Mouse (Mus musculus): ENCODE data around the gene Hoxa10. TPM values are rescaled to one million over a fixed set of nuclear protein-coding genes. Genes with fewer than 3 reads are reported as not detected.

The Hoxa10 gene
- total and polyA plus RNA-seq, 2 experiments from 2014 or later: 5.0 TPM; not detected in 1

GRCm38 (mm10) chr6:52208072-52208867, 32.4 kb downstream of the Hoxa10 start, which contains the start of gene Hoxa6:
Gene Hoxa6, minus strand, starts transcription at chr6:52208722.
- H3K36me3 ChIP-seq (replicated peaks; ENCODE audit: control insufficient read depth, insufficient read depth, low read length): no peaks in the 10 kb centered on the region
- H3K9ac ChIP-seq (replicated peaks; ENCODE audit: low read depth, low read length): no peak within 1 kb of the TSS
- ATAC-seq (ENCODE audit: insufficient read depth, low read depth) (no peak), DNase-seq (ENCODE audit: low spot score) (no peak)
- no peaks in the 10 kb centered on the region for H3K9me3 ChIP-seq (replicated peaks; ENCODE audit: control insufficient read depth, low read length)
- peak within 1 kb of the TSS; percentile 49 for H3K4me2 ChIP-seq (ENCODE audit: low read depth, low read length)
- 3% methylated on average over 47 of the region's 47 CpGs for WGBS
- TF ChIP-seq EP300 (IDR thresholded peaks at IDR 0.05; ENCODE audit: low read depth) (no peak), CTCF (IDR thresholded peaks at IDR 0.05; ENCODE audit: low read depth) (no peak)
- H3K27me3 ChIP-seq (ENCODE audit: control insufficient read depth, insufficient read depth, low read length): peaks cover 99% of the 10 kb centered on the region
- H3K4me3 ChIP-seq (ENCODE audit: low read depth, low read length): peak within 1 kb of the TSS; percentile 33
- H3K27ac ChIP-seq (ENCODE audit: low read depth): no peak within 1 kb of the TSS
- no peaks in the 10 kb centered on the region for H3K4me1 ChIP-seq (ENCODE audit: control insufficient read depth, insufficient read depth)

- Histone ChIP-seq H3K27me3 (ENCODE audit: control insufficient read depth, insufficient read depth, low read length) (peaks cover 99% of the 10 kb centered on the region), H3K9me3 (replicated peaks; ENCODE audit: control insufficient read depth, low read length) (no peaks in the 10 kb centered on the region), H3K27ac (ENCODE audit: low read depth) (no peak overlapping the region), H3K4me3 (ENCODE audit: low read depth, low read length) (no peak overlapping the region), H3K4me2 (ENCODE audit: low read depth, low read length) (no peak overlapping the region), H3K4me1 (ENCODE audit: control insufficient read depth, insufficient read depth) (no peaks in the 10 kb centered on the region), H3K9ac (replicated peaks; ENCODE audit: low read depth, low read length) (no peak overlapping the region), H3K36me3 (replicated peaks; ENCODE audit: control insufficient read depth, insufficient read depth, low read length) (no peaks in the 10 kb centered on the region)
- no peak for TF ChIP-seq CTCF (IDR thresholded peaks at IDR 0.05; ENCODE audit: low read depth)
- no peak for DNase-seq (ENCODE audit: low spot score)
- ATAC-seq (ENCODE audit: insufficient read depth, low read depth): no peak
These were observed 33.0 kb downstream of the Hoxa10 start for GRCm38 (mm10) chr6:52207684-52207976.

- no peak overlapping the region for H3K9ac ChIP-seq (replicated peaks; ENCODE audit: low read depth, low read length)
- no peaks in the 10 kb centered on the region for H3K9me3 ChIP-seq (replicated peaks; ENCODE audit: control insufficient read depth, low read length)
- 13% methylated on average over 4 of the region's 4 CpGs for whole genome bisulfite sequencing
- DNase-seq (ENCODE audit: low spot score) (no peak), ATAC-seq (ENCODE audit: insufficient read depth, low read depth) (no peak)
- H3K27me3 ChIP-seq (ENCODE audit: control insufficient read depth, insufficient read depth, low read length): peaks cover 99% of the 10 kb centered on the region
- no peaks in the 10 kb centered on the region for H3K4me1 ChIP-seq (ENCODE audit: control insufficient read depth, insufficient read depth)
- H3K27ac ChIP-seq (ENCODE audit: low read depth): no peak overlapping the region
- TF ChIP-seq CTCF (IDR thresholded peaks at IDR 0.05; ENCODE audit: low read depth): no peak
- TF ChIP-seq EP300 (IDR thresholded peaks at IDR 0.05; ENCODE audit: low read depth): no peak
- no peak overlapping the region for H3K4me2 ChIP-seq (ENCODE audit: low read depth, low read length)
- no peaks in the 10 kb centered on the region for H3K36me3 ChIP-seq (replicated peaks; ENCODE audit: control insufficient read depth, insufficient read depth, low read length)
- H3K4me3 ChIP-seq (ENCODE audit: low read depth, low read length): no peak overlapping the region
These were observed 33.6 kb downstream of the Hoxa10 start for GRCm38 (mm10) chr6:52206882-52207683.

GRCm38 (mm10) chr6:52205638-52206621, 34.7 kb downstream of the Hoxa10 start:
- Histone ChIP-seq H3K4me2 (ENCODE audit: low read depth, low read length) (no peak overlapping the region), H3K36me3 (replicated peaks; ENCODE audit: control insufficient read depth, insufficient read depth, low read length) (no peaks in the 10 kb centered on the region), H3K4me1 (ENCODE audit: control insufficient read depth, insufficient read depth) (no peaks in the 10 kb centered on the region), H3K9me3 (replicated peaks; ENCODE audit: control insufficient read depth, low read length) (no peaks in the 10 kb centered on the region), H3K4me3 (ENCODE audit: low read depth, low read length) (peak overlapping the region; percentile 2; the same call in 1 of the 2 replicates), H3K27me3 (ENCODE audit: control insufficient read depth, insufficient read depth, low read length) (peaks cover 99% of the 10 kb centered on the region), H3K9ac (replicated peaks; ENCODE audit: low read depth, low read length) (no peak overlapping the region), H3K27ac (ENCODE audit: low read depth) (no peak overlapping the region)
- 5% methylated on average over 55 of the region's 55 CpGs for WGBS
- DNase-seq (ENCODE audit: low spot score) (no peak), ATAC-seq (ENCODE audit: insufficient read depth, low read depth) (no peak)
- TF ChIP-seq CTCF (IDR thresholded peaks at IDR 0.05; ENCODE audit: low read depth): no peak
- no peak for TF ChIP-seq EP300 (IDR thresholded peaks at IDR 0.05; ENCODE audit: low read depth)

- H3K9me3 ChIP-seq (replicated peaks; ENCODE audit: control insufficient read depth, low read length): no peaks in the 10 kb centered on the region
- WGBS: 9% methylated on average over 14 of the region's 14 CpGs
- no peak overlapping the region for H3K9ac ChIP-seq (replicated peaks; ENCODE audit: low read depth, low read length)
- no peak overlapping the region for H3K27ac ChIP-seq (ENCODE audit: low read depth)
- ATAC-seq (ENCODE audit: insufficient read depth, low read depth): no peak
- peaks cover 99% of the 10 kb centered on the region for H3K27me3 ChIP-seq (ENCODE audit: control insufficient read depth, insufficient read depth, low read length)
- DNase-seq (ENCODE audit: low spot score): no peak
- H3K4me2 ChIP-seq (ENCODE audit: low read depth, low read length): no peak overlapping the region
- no peak overlapping the region for H3K4me3 ChIP-seq (ENCODE audit: low read depth, low read length)
- TF ChIP-seq CTCF (IDR thresholded peaks at IDR 0.05; ENCODE audit: low read depth) (no peak), EP300 (IDR thresholded peaks at IDR 0.05; ENCODE audit: low read depth) (no peak)
- no peaks in the 10 kb centered on the region for H3K4me1 ChIP-seq (ENCODE audit: control insufficient read depth, insufficient read depth)
- no peaks in the 10 kb centered on the region for H3K36me3 ChIP-seq (replicated peaks; ENCODE audit: control insufficient read depth, insufficient read depth, low read length)
These were observed 35.4 kb downstream of the Hoxa10 start for GRCm38 (mm10) chr6:52205221-52205620.

All from heart, postnatal 0 days (tissue).